Mouse (Mus musculus) ES-E14 (cell line): ENCODE measurements around the gene Gm14399. TPM values are rescaled to one million over a fixed set of nuclear protein-coding genes. Genes with fewer than 3 reads are reported as not detected.
"Not testable (repeated sequence)": the region's sequence is repeated elsewhere in the genome, so short reads cannot be mapped to it uniquely, and the experiment has no call there.

ENCODE experiments used
- DNase-seq: peaks from one replicate; pipeline ENCODE4 v3.0.0-alpha.2; 2013; ENCODE audit warnings: low read depth, low spot score
- H3K27ac ChIP-seq: 2 replicates; pipeline ENCODE4 v1.5.1; 2012; ENCODE audit warnings: low read depth, mild to moderate bottlenecking, low read length, moderate library complexity, mixed read lengths; ENCODE audit not compliant: poor library complexity, insufficient read depth, severe bottlenecking
- H3K36me3 ChIP-seq: 2 replicates; pipeline ENCODE4 v1.6.1; 2012; ENCODE audit warnings: mild to moderate bottlenecking, low read length, moderate library complexity, mixed read lengths; ENCODE audit not compliant: control insufficient read depth, poor library complexity, insufficient read depth, severe bottlenecking
- H3K4me1 ChIP-seq, 2 experiments: fragments of 150-350 bp in 1 of 2; sonication (generic) in 1 of 2; 2 replicates each; pipeline ENCODE4 v1.6.1; 2012; ENCODE audit warnings: low read length in 2 of 2, mild to moderate bottlenecking in 1 of 2, mixed read lengths in 1 of 2; ENCODE audit not compliant: control insufficient read depth in 2 of 2, insufficient read depth in 2 of 2, poor library complexity in 1 of 2
- H3K4me3 ChIP-seq, 2 experiments: fragments of 150-350 bp in 1 of 2; sonication (generic) in 1 of 2; 2 replicates each; pipeline ENCODE4 v1.5.1; 2012; ENCODE audit warnings: low read length in 2 of 2, low read depth in 1 of 2, mild to moderate bottlenecking in 1 of 2, mixed read lengths in 1 of 2; ENCODE audit not compliant: insufficient read depth in 1 of 2, poor library complexity in 1 of 2, severe bottlenecking in 1 of 2
- H3K9ac ChIP-seq: 2 replicates; pipeline ENCODE4 v1.6.1; 2012; ENCODE audit warnings: low read depth, mild to moderate bottlenecking, low read length, mixed read lengths; ENCODE audit not compliant: poor library complexity, insufficient read depth, severe bottlenecking
- H3K9me3 ChIP-seq: fragments of 150-350 bp; sonication (generic); 2 replicates; pipeline ENCODE4 v1.6.1; 2012; ENCODE audit warnings: low read depth, mild to moderate bottlenecking, low read length; ENCODE audit not compliant: control insufficient read depth, insufficient read depth
- MAFK ChIP-seq: IDR thresholded peaks from 2 replicates; pipeline ENCODE4 v1.6.1; 2014; ENCODE audit warnings: mild to moderate bottlenecking, low read depth, low read length, inconsistent platforms; ENCODE audit not compliant: insufficient read depth
- ZC3H11A ChIP-seq: IDR thresholded peaks from 2 replicates; pipeline ENCODE4 v1.6.1; 2012; ENCODE audit warnings: low read depth, mild to moderate bottlenecking, inconsistent platforms, low read length, borderline replicate concordance
- in situ Hi-C, 2 experiments: fragments of 600-800 bp; cut with MboI; formaldehyde crosslinking; loops; one replicate each; pipeline ENCODE4 v1.15.1; 2025; ENCODE audit warnings: low sequenced_read_pairs in 2 of 2, inconsistent platforms in 1 of 2; ENCODE audit not compliant: unreplicated experiment in 2 of 2
- total RNA-seq: library from RNA; depleted of rRNA; stranded (reverse); fragments of 300-350 nt; gene quantifications from 2 replicates; pipeline ENCODE4 v1.2.3, GENCODE M21; 2012; rRNA removed

The Gm14399 gene
- total RNA-seq, 1 experiment = 41.0 TPM

DNA sequence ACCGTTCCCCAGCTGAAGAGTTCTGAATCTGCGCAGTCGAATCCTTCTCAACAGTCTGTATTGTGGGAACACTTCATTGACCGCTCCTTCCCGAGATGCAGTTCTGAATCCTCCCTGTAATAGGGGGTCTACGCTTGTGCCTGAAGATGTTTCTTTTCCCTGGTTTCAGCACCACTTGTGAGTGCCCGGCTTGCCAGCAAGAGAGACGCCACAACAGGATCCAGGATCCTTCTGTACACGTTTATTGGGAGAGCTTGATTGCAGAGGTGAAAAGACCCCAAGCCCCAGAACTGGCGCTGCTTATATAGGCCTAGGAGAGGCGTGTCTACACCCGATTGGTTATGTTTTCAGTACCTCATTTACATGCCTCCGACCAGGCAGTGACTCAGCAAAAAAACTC, 14.9 kb upstream of the Gm14399 start:
- DNase-seq = no peak
- TF ChIP-seq ZC3H11A = no peak
- TF ChIP-seq MAFK = 0 out of 2 replicates have a peak, but pooled peaks have one; percentile 30
- Histone ChIP-seq H3K4me3 (no peak overlapping the region), H3K9ac (no peak overlapping the region), H3K4me1 (no peaks in the 10 kb centered on the region), H3K36me3 (no peaks in the 10 kb centered on the region; the same call in 1 of the 2 replicates), H3K9me3 (peaks cover 11% of the 10 kb centered on the region), H3K27ac (no peak overlapping the region)
- in situ Hi-C loops = no loop called here

DNA sequence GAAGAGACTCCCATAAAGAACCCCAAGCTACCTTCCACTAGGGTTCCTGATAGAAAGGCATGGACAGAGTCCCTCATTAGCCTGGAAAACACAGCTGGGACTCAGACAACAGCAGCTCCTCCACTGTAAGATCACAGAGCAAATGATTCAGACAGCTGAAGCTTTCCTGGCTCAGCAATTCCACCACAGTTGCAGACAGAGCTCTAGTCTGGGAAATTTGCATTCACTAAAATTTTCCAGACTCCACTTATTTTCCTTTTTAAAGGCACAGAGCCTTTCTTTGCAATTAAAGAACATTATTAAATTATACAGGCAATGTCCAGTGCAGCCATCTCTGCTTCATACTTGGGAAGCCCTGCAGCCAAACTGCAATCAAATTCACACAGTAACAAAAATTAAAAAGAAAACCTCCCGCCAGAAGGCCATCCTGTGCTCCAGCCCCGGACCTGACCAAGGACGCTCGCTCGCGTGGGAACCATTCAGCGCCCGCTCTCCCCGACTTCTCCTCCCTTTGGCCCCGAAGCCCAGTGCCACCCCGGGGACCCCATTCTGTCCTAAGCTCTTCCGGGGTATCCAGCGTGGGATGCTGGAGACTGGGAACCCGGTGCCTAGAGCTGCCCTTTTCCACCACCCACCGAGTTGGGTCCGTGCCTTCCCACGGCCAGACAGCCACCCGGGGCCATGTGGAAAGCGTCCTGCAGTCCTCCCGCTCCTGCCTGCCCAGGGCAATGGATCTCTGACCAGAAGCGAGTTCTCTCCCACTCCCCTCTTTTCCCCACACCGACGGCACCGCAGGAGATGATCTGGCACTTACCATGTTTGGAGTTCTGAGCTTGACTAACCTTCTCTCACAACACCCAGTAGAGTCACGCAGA, 457 bp downstream of the Gm14399 start:
- H3K36me3 ChIP-seq, H3K4me1 ChIP-seq, in situ Hi-C loops, H3K27ac ChIP-seq, H3K9me3 ChIP-seq, DNase-seq: not testable (repeated sequence)
- H3K9ac ChIP-seq = peak overlapping the region; percentile 33
- H3K4me3 ChIP-seq = peak overlapping the region; percentile 63 to 77

DNA sequence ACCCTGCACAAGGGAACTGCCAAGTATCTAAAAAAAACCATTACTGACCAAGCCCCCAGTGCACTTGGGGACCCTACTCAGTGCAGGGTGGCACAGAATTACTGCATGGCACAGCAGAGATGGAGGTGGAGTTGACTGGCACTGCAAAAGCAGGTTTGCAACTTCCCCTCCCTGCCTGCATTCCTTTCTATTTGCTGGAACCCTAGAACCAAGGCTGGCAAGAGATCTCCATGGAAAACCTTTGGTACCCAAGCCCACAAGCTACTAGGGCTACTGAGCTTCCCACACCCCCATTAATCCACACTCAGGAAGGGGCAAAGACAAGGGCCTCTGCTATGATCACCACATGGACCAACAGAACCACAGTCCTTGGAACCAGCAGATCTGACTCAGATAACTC, 1.2 kb downstream of the Gm14399 start:
- in situ Hi-C loops, DNase-seq, H3K4me3 ChIP-seq: not testable (repeated sequence)

More for the DNA sequence above, 1.2 kb downstream of the Gm14399 start:
- not testable (repeated sequence) for H3K27ac ChIP-seq, H3K9me3 ChIP-seq, H3K4me1 ChIP-seq, H3K9ac ChIP-seq, H3K36me3 ChIP-seq

Other genes starting within 250 kb of the Gm14399 start
- 39.2 and 43.3 TPM in 2 replicates for gene Gm14444, start 131.8 kb downstream of the Gm14399 start, total RNA-seq
- gene Gm14393, start 74.2 kb downstream of the Gm14399 start, total RNA-seq = 16.6 and 17.0 TPM in 2 replicates
- gene Gm14443, start 33.9 kb upstream of the Gm14399 start, total RNA-seq = 15.0 and 19.3 TPM in 2 replicates
- gene Gm14391, start 64.9 kb upstream of the Gm14399 start, total RNA-seq = 27.4 and 34.1 TPM in 2 replicates
- gene Gm14440, start 133.1 kb upstream of the Gm14399 start, total RNA-seq = 0.69 and 2.3 TPM in 2 replicates
- 55.0 and 62.2 TPM in 2 replicates for gene Gm4631, start 196.2 kb upstream of the Gm14399 start, total RNA-seq
- gene Zfp968, start 230.4 kb upstream of the Gm14399 start, total RNA-seq = 7.0 and 9.2 TPM in 2 replicates